Mouse (Mus musculus) forebrain, postnatal 0 days (tissue): ENCODE measurements around the gene Abcc8. TPM values are rescaled to one million over a fixed set of nuclear protein-coding genes. Genes with fewer than 3 reads are reported as not detected.

Experiments used
- ATAC-seq: fragments of 200-750 bp; cut with Nextera tagmentation; 2 replicates; pipeline ENCODE4 v1.8.0; 2017; ENCODE audit warnings: mild to moderate bottlenecking, moderate library complexity
- DNase-seq: peaks from one replicate; pipeline ENCODE4 v3.0.0-alpha.2; 2015
- H3K27ac ChIP-seq: fragments of 300-500 bp; sonication (generic); 2 replicates; pipeline ENCODE4 v1.5.1; 2014; ENCODE audit warnings: low read depth, mild to moderate bottlenecking, antibody characterized with exemption, low read length, moderate library complexity, mixed read lengths
- H3K27me3 ChIP-seq: fragments of 300-500 bp; sonication (generic); 2 replicates; pipeline ENCODE4 v1.6.1; 2014; ENCODE audit warnings: mild to moderate bottlenecking, low read length, mixed read lengths; ENCODE audit not compliant: insufficient read depth
- H3K36me3 ChIP-seq: fragments of 300-500 bp; sonication (generic); 2 replicates; pipeline ENCODE4 v1.6.1; 2014; ENCODE audit warnings: mild to moderate bottlenecking, moderate library complexity; ENCODE audit not compliant: insufficient read depth
- H3K4me1 ChIP-seq: fragments of 300-500 bp; sonication (generic); 2 replicates; pipeline ENCODE4 v1.6.1; 2014; ENCODE audit warnings: antibody characterized with exemption; ENCODE audit not compliant: insufficient read depth
- H3K4me2 ChIP-seq: fragments of 300-500 bp; sonication (generic); 2 replicates; pipeline ENCODE4 v1.6.1; 2014; ENCODE audit warnings: low read depth, mild to moderate bottlenecking, moderate library complexity
- H3K4me3 ChIP-seq: fragments of 300-500 bp; sonication (generic); 2 replicates; pipeline ENCODE4 v1.5.1; 2014; ENCODE audit warnings: low read depth, low read length, mixed read lengths
- H3K9ac ChIP-seq: fragments of 300-500 bp; sonication (generic); 2 replicates; pipeline ENCODE4 v1.6.1; 2014; ENCODE audit warnings: mild to moderate bottlenecking
- H3K9me3 ChIP-seq: fragments of 300-500 bp; sonication (generic); 2 replicates; pipeline ENCODE4 v1.6.1; 2016; ENCODE audit warnings: low read length
- CTCF ChIP-seq: sonication (generic); IDR thresholded peaks from 2 replicates; pipeline ENCODE4 v1.5.1; 2016; ENCODE audit warnings: antibody characterized with exemption, control low read depth, low read depth
- WGBS: fragments of 180-500 bp; shearing (Covaris S2); extraction: QIAGEN DNeasy Blood & Tissue Kit; methylation state at CpG from one replicate; pipeline ENCODE4 v1.1.7; 2014; 5-methylcytosine and 5-hydroxymethylcytosine counted together
- polyA plus RNA-seq: library from polyadenylated mRNA; unstranded; fragments of >200 nt; fragmentation: Nextera tagmentation; extraction: Ambion mirVana; gene quantifications from 2 replicates; pipeline ENCODE4 v1.2.1, GENCODE M21; 2015
- total RNA-seq: library from RNA; depleted of rRNA; stranded (reverse); fragments of >200 nt; gene quantifications from 2 replicates; pipeline ENCODE4 v1.2.3, GENCODE M21; 2014

Abcc8 gene
- total and polyA plus RNA-seq, 2 experiments from 2014 or later: 7.0 to 18.9 TPM

DNA sequence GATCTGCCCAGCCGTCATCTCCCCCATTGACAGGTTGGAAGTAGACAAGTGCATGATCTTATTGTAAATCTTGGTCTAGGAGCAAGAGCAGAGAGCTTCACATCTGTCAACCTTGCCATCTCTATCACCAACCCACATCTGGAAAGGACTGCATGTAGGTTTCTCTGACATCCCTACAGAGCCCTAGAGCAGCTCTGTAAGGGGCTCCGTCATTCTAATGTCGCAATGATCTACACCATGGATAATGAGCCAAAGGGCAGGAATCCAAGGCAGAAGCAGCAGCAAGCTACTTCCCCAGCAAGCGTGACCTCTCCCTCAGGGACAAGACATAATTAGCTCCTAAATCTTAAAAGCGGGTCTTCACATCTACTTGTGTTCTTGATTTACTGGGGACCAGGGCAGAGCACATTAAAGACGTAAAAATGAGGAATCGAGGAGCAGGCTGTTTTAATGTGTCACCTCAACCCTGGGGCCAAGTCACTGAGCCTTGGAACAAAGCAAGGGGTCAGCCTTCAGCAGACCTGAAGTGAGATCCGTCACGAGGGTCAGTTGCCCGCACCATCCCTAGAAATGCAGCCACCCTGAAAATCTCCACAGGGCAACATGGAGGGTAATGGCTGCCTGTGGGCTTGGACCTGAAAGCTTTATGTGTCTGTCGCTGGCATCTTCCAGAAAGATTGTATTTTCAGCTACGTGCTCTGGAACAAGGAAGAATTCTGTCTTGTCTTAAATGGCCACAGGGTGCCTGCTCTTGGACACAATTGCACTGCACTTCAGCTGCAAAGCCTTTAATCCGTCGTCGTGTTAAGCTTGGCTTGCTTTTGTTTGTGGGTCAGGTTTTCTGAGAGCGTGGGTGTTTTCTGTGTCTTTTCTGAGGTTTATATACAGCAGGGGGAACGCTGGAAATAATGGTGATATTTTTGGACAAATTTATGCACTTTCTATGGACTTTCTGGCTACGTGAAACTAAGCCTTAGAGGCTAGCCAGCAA lies 25.0 kb downstream of the Abcc8 start:
- no peak overlapping the region for H3K4me2 ChIP-seq
- no peak for DNase-seq
- H3K9ac ChIP-seq: no peak overlapping the region
- no peak overlapping the region for H3K4me3 ChIP-seq
- H3K27me3 ChIP-seq: no peaks in the 10 kb centered on the region
- H3K36me3 ChIP-seq: no peaks in the 10 kb centered on the region
- no peaks in the 10 kb centered on the region for H3K4me1 ChIP-seq
- no peak; the same call in 1 of the 2 replicates for ATAC-seq
- no peaks in the 10 kb centered on the region for H3K9me3 ChIP-seq
- TF ChIP-seq CTCF: no peak
- WGBS: 26% methylated on average over 18 of the region's 18 CpGs
- H3K27ac ChIP-seq: no peak overlapping the region

DNA sequence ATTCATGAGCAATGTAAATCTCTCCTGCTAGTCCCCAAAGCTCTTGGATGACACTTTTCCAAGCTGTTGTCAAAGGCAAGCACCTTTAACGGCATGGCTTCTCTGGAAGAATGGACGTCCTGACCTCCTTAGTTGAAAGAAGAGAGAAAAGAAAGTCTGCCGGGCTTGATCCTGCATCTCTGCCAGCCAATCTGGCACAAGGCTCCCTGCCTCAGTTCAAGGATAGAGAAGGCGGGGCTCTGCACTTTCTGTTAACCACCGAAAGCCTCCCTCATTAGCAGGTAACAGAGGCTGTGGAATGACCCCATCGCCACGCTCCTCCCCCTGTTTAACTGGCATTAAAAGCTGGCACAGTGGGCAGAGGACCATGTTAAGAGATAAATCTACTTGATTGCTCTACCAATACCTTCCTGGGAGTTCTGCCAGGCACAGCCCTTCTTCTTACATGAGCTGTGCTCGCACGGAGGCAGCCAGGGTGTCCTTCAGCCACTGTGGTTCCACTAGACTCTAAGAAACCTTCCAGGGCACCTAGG lies 26.9 kb downstream of the Abcc8 start:
- Histone ChIP-seq H3K9ac (no peak overlapping the region), H3K4me1 (no peaks in the 10 kb centered on the region), H3K36me3 (no peaks in the 10 kb centered on the region), H3K4me2 (no peak overlapping the region), H3K4me3 (no peak overlapping the region), H3K27me3 (no peaks in the 10 kb centered on the region), H3K9me3 (no peaks in the 10 kb centered on the region), H3K27ac (no peak overlapping the region)
- ATAC-seq: no peak
- TF ChIP-seq CTCF: no peak
- 28% methylated on average over 9 of the region's 9 CpGs for WGBS
- DNase-seq: no peak

DNA sequence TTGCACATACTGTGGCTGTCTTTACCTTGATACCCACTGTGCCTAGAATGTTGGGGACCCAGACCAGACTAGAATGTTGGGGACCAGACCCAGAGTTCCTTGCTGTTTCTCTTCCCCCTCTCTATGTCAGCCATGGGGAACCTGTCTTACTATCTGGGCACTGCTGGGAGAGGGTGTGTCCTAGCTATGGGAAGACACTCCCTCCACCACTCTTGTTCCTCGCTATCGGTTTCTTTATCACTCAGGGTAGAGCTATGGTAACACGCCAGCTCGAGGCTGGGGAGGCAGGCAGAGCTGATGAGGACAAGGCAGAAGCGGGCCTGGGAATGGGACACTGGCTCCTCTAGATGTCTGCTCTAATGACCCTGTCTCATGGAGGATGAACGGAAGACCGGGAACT lies 32.4 kb downstream of the Abcc8 start:
- ATAC-seq (no peak), DNase-seq (no peak)
- Histone ChIP-seq H3K4me1 (no peaks in the 10 kb centered on the region), H3K36me3 (no peaks in the 10 kb centered on the region), H3K9ac (no peak overlapping the region), H3K27me3 (no peaks in the 10 kb centered on the region), H3K9me3 (no peaks in the 10 kb centered on the region), H3K27ac (0 out of 2 replicates have a peak overlapping the region, but pooled peaks have one; percentile 35), H3K4me3 (no peak overlapping the region), H3K4me2 (no peak overlapping the region)
- no peak for TF ChIP-seq CTCF
- 88% methylated on average over 7 of the region's 7 CpGs for WGBS

DNA sequence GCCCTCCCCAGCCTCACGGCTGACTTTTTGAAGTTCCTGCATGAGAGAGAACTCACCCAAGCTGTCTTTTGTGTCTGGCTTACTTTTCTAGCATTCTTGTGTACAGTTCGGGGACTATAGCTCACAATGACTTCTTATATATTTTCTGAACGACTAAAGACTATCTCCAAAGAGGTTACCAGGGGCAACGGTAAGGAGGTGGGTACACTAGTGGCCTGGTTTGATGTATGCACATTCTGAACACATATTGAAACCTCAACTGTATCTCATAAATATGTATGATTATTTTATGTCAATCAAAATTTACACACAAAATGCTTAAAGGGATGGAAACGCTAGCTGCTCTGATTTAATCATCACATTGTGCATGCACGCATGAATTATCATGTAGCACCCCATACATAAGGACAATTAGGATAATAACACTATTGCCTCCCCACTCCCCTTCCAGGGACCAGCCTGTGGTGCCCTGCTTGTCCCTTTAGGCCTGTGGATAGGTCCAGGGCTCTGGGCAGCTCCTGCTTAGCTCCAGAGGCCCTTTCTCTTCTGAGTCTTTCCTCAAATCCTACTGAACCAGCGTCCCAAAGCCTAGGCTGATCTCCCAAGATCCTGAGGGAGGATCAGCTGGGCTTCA lies 33.0 kb downstream of the Abcc8 start:
- WGBS: 36% methylated on average over 7 of the region's 7 CpGs
- no peak overlapping the region for H3K4me3 ChIP-seq
- 0 out of 2 replicates have a peak overlapping the region, but pooled peaks have one; percentile 35 for H3K27ac ChIP-seq
- no peaks in the 10 kb centered on the region for H3K4me1 ChIP-seq
- H3K9me3 ChIP-seq: no peaks in the 10 kb centered on the region
- DNase-seq (no peak), ATAC-seq (peak; percentile 51; the same call in 1 of the 2 replicates)
- no peaks in the 10 kb centered on the region for H3K27me3 ChIP-seq
- H3K36me3 ChIP-seq: no peaks in the 10 kb centered on the region
- TF ChIP-seq CTCF: no peak
- H3K9ac ChIP-seq: no peak overlapping the region
- no peak overlapping the region for H3K4me2 ChIP-seq

DNA sequence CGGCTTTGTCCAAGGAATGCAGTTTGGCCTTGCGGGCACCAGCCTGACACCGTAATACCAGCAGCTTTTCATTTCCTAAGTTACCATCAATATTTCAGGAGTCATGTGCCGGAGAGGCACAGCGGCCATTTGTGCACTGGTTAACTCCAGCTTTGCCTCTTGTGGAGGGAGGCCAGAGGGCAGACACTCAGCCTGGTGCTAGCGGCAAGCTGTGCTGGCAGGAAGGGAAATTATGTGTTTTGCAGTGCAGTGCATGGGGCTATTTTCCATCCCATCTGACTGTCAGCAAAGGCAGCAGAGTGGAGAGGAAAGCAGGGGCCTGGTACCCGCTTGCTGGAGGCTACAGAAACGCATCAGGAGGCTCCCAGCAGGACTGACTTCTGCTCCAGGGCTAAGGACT lies 35.8 kb downstream of the Abcc8 start:
- H3K9ac ChIP-seq: no peak overlapping the region
- TF ChIP-seq CTCF: no peak
- H3K4me1 ChIP-seq: no peaks in the 10 kb centered on the region
- H3K27me3 ChIP-seq: no peaks in the 10 kb centered on the region
- ATAC-seq (0 out of 2 replicates have a peak, but pooled peaks have one; percentile 44), DNase-seq (no peak)
- no peaks in the 10 kb centered on the region for H3K9me3 ChIP-seq
- WGBS: 69% methylated on average over 8 of the region's 8 CpGs
- H3K36me3 ChIP-seq: no peaks in the 10 kb centered on the region
- no peak overlapping the region for H3K4me3 ChIP-seq
- no peak overlapping the region; the same call in 1 of the 2 replicates for H3K27ac ChIP-seq
- no peak overlapping the region for H3K4me2 ChIP-seq

DNA sequence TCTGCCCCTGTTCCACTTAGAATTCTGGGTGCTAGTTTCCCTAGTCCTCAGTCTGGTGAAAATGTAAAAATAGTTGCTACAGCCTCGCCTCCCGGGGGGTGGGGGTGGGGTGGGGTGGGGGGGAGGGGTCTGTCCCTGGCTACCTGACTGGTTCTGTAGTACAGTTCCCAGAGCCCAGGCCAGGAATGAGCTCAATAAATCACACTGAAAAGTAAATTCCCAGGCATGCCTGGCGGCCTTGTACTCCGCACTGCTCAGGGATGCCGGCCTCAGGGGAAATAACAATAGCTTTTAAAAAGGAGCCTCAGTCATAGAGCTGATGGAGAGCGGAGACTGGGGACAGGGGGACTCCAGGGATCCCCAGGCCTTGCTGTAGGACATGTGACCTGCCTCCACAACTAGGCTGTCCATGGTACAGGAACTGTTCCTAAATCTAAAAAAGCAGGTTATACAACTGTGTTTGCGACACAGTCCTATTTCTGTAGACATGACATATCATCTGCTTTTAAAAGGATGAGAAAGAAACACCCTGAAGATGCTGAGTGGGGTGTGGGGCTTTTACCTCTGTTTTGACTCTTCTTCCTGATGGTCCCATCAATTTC lies 41.4 kb downstream of the Abcc8 start:
- no peak overlapping the region for H3K27ac ChIP-seq
- ATAC-seq (no peak), DNase-seq (no peak)
- H3K4me3 ChIP-seq: no peak overlapping the region
- WGBS: 35% methylated on average over 7 of the region's 7 CpGs
- H3K9ac ChIP-seq: no peak overlapping the region
- no peak for TF ChIP-seq CTCF
- no peaks in the 10 kb centered on the region for H3K9me3 ChIP-seq
- H3K36me3 ChIP-seq: no peaks in the 10 kb centered on the region
- H3K4me2 ChIP-seq: no peak overlapping the region
- H3K4me1 ChIP-seq: no peaks in the 10 kb centered on the region
- H3K27me3 ChIP-seq: no peaks in the 10 kb centered on the region
